Mouse (Mus musculus) embryo, embryonic 11.5 days (tissue): Measurements from ENCODE around the gene Adcy1.
"Not testable (repeated sequence)": the region's sequence is repeated elsewhere in the genome, so short reads cannot be mapped to it uniquely, and the experiment has no call there.

Source experiments
- DNase-seq: peaks from one replicate; pipeline ENCODE4 v3.0.0-alpha.2; 2012; ENCODE audit warnings: low read depth, low spot score

The Adcy1 gene

GRCm38 (mm10) chr11:7214761-7215160 is 151.5 kb downstream of the Adcy1 start:
- DNase-seq = peak; percentile 68

- no peak for DNase-seq
Observed at GRCm38 (mm10) chr11:7215703-7216102, 152.4 kb downstream of the Adcy1 start.

GRCm38 (mm10) chr11:7221826-7222225 is 158.5 kb downstream of the Adcy1 start:
- DNase-seq = not testable (repeated sequence)

- DNase-seq = no peak
Observed at GRCm38 (mm10) chr11:7226200-7226599, 162.9 kb downstream of the Adcy1 start.

GRCm38 (mm10) chr11:7226810-7227550 is 163.7 kb downstream of the Adcy1 start:
- DNase-seq = no peak

- no peak for DNase-seq
Observed at GRCm38 (mm10) chr11:7228107-7228506, 164.8 kb downstream of the Adcy1 start.
